Mouse (Mus musculus): ENCODE measurements around the gene Duxbl1.
"Not testable (repeated sequence)": the region's sequence is repeated elsewhere in the genome, so short reads cannot be mapped to it uniquely, and the experiment has no call there.

Duxbl1 gene

GRCm38 (mm10) chr14:25978371-25979241 lies at the start of gene Duxbl1:
Duxbl1 (plus strand) TSS chr14:25978577.
- not testable (repeated sequence) for DNase-seq

GRCm38 (mm10) chr14:25936867-25937630 lies 41.3 kb upstream of the Duxbl1 start:
- DNase-seq, result not testable (repeated sequence)

GRCm38 (mm10) chr14:25938004-25938403 lies 40.4 kb upstream of the Duxbl1 start, which contains the start of gene Cphx1:
Cphx1 (plus strand) TSS chr14:25938304.
- not testable (repeated sequence) for DNase-seq

- DNase-seq, result not testable (repeated sequence)
These were observed 20.5 kb upstream of the Duxbl1 start for GRCm38 (mm10) chr14:25957861-25958260.

GRCm38 (mm10) chr14:25979242-25979941 lies 1.0 kb downstream of the Duxbl1 start:
- DNase-seq, result not testable (repeated sequence)

- not testable (repeated sequence) for DNase-seq
These were observed 3.5 kb downstream of the Duxbl1 start for GRCm38 (mm10) chr14:25981880-25982279.

GRCm38 (mm10) chr14:26007462-26007861 lies 29.1 kb downstream of the Duxbl1 start:
- DNase-seq, result not testable (repeated sequence)

DNA sequence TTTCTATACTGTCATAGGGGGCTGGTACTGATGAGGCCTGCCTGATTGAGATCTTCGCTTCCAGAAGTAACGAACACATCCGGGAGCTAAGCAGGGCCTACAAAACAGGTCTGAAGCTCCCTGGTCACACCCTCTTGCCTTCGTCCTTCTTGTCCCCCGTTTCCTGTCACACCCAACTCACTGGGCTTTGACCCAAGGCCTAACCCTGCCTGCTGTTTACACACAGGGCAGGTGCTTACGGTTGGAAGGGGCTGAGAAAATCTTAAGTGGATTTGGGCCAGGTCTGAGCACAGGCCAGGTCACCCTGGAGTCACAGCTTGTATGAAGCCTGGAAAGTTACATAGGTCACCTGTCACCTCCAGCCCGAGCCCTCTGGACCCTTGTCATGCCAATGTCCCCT lies 38.0 kb downstream of the Duxbl1 start:
- DNase-seq, result not testable (repeated sequence)

DNA sequence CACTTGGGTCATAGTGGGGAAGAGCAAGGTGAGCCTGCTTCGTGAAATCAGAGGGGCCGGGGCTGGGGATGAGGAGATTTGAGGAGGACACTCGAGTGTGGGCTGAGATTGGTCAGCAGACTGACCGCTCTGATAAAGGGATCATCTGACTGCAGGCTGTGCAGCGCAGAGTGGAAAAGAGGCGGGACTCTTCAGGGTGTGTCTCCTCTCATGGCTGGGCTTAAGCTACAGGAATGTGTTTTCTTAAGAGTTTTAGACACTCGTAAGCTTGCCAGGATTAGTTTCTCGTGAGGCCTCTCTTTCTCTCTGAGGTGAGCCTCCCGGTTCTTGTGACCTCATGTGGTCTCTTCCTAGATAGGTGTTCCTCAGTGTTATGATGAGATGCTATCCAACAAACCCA lies 43.2 kb downstream of the Duxbl1 start:
- DNase-seq, result not testable (repeated sequence)

GRCm38 (mm10) chr14:26022831-26023230 lies 44.5 kb downstream of the Duxbl1 start:
- DNase-seq, result not testable (repeated sequence)

DNA sequence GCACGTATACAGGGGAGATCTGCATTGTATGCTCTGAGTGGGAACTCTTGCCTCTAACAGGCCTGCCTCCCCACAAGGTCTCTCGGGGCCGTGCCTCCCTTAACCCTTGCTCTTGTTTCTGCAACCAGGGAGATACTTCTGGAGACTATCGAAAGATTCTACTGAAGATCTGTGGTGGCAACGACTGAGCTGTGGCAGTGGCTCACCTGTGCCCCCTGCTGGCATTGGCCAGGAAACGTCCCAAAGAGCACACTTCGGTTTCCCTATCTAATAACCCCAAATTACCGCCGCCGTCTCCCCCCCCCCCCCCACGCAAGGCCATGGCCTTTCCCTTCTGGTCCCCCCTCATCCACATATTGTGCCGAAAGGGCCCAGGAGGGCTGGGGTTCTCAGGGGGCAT lies 47.3 kb downstream of the Duxbl1 start:
- not testable (repeated sequence) for DNase-seq

GRCm38 (mm10) chr14:26034364-26034763 lies 56.0 kb downstream of the Duxbl1 start:
- not testable (repeated sequence) for DNase-seq

DNA sequence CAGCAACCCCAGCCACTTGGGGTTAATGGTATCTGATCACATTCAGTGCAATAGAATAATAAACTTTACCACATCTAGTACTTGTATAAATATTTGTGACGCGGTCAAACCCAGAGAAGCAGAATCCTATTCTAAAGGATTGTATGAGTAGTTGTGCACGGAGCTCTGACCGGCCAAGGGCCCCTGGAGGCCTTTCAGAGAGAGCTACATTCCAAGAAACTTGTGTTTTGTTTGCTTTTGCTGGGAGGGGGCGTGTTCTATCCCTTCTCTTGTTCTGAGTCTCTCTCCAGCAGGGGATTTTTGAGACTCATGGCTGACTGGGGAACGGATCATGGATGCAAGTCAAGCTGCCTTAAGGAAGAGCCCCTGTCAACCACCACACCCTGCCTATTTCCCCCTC lies 57.1 kb downstream of the Duxbl1 start:
- not testable (repeated sequence) for DNase-seq
